Comparison of ENCODE assay signal across 11 mouse cellular contexts in the genomic region with DNA sequence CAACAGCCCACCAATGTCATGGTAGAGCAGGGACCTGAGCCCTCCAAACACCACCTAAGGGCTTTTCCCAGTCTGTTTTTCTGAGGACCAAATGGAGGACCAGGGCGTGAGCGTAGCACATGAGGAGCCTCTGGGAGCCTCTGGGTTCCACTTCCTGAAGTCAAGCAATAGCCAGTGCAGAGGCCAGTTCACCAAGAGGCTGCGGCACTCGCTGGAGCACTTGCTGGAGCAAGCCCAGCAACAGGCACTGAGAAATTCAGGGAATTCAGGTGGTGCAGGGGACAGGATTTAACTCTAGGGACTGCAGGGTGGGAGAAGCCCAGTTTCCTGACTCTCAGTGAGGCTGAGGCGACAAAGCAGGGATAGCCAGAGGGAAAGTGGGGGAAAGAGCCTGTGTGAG. TPM values are rescaled to one million over a fixed set of nuclear protein-coding genes. Genes with fewer than 3 reads are reported as not detected.
DNase-seq lines count a peak whose midpoint lies in the region; ATAC-seq and TF ChIP-seq lines count a peak whose summit lies in the region.
"Had no signal": no experiment of that assay in that cellular context is flagged by ENCODE, and none has a peak within 500 bp of the region (broad histone marks: within the 10 kb centered on the region; RNA-seq: fewer than 3 reads in every experiment).

No protein-coding gene starts in this region.

- no peaks in the 10 kb centered on the region; the same call in 1 of the 2 replicates for H3K27me3 ChIP-seq in forebrain, embryonic 12.5 days
- no peaks in the 10 kb centered on the region for H3K27me3 ChIP-seq in forebrain, embryonic 14.5 days (replicated peaks; ENCODE audit: control insufficient read depth, insufficient read depth, low read length)
- H3K27me3 ChIP-seq in heart, embryonic 14.5 days (ENCODE audit: control insufficient read depth, insufficient read depth, low read length): no peaks in the 10 kb centered on the region
- H3K27me3 ChIP-seq in limb, embryonic 12.5 days: no peaks in the 10 kb centered on the region
- no peaks in the 10 kb centered on the region for H3K27me3 ChIP-seq in forebrain, embryonic 13.5 days
- H3K27me3 ChIP-seq: midbrain, embryonic 12.5 days had no signal

- no peak overlapping the region for H3K4me3 ChIP-seq in forebrain, embryonic 12.5 days (replicated peaks)
- H3K4me3 ChIP-seq in forebrain, embryonic 14.5 days (ENCODE audit: low read depth, low read length): no peak overlapping the region
- H3K4me3 ChIP-seq in left cerebral cortex, adult 2 months: no peak overlapping the region
- no peak overlapping the region for H3K4me3 ChIP-seq in heart, embryonic 14.5 days (ENCODE audit: control insufficient read depth in 1 of 2, insufficient read depth in 1 of 2, low read depth in 1 of 2, low read length in 2 of 2)
- no peak overlapping the region for H3K4me3 ChIP-seq in limb, embryonic 12.5 days (replicated peaks)
- H3K4me3 ChIP-seq in forebrain, embryonic 13.5 days: no peak overlapping the region
- H3K4me3 ChIP-seq: midbrain, embryonic 12.5 days had no signal

- H3K36me3 ChIP-seq in forebrain, embryonic 12.5 days (replicated peaks): peaks cover 29% of the 10 kb centered on the region
- H3K36me3 ChIP-seq in forebrain, embryonic 14.5 days (ENCODE audit: control insufficient read depth, insufficient read depth, low read length): peaks cover 30% of the 10 kb centered on the region
- peaks cover 29% of the 10 kb centered on the region for H3K36me3 ChIP-seq in heart, embryonic 14.5 days (ENCODE audit: control insufficient read depth, insufficient read depth, low read length)
- H3K36me3 ChIP-seq in limb, embryonic 12.5 days: peaks cover 30% of the 10 kb centered on the region
- H3K36me3 ChIP-seq in forebrain, embryonic 13.5 days (ENCODE audit: poor library complexity, severe bottlenecking): peaks cover 34% of the 10 kb centered on the region

- H3K9ac ChIP-seq in forebrain, embryonic 12.5 days: no peak overlapping the region
- no peak overlapping the region for H3K9ac ChIP-seq in forebrain, embryonic 14.5 days (ENCODE audit: low read length)
- peak overlapping the region; percentile 65 for H3K9ac ChIP-seq in heart, embryonic 14.5 days (ENCODE audit: low read length)
- no peak overlapping the region for H3K9ac ChIP-seq in limb, embryonic 12.5 days (replicated peaks)
- H3K9ac ChIP-seq in forebrain, embryonic 13.5 days: no peak overlapping the region
- H3K9ac ChIP-seq: midbrain, embryonic 12.5 days had no signal

- no peaks in the 10 kb centered on the region for H3K4me1 ChIP-seq in forebrain, embryonic 12.5 days
- no peaks in the 10 kb centered on the region for H3K4me1 ChIP-seq in forebrain, embryonic 14.5 days (ENCODE audit: control insufficient read depth, insufficient read depth, low read length)
- H3K4me1 ChIP-seq in heart, embryonic 14.5 days (ENCODE audit: control insufficient read depth in 2 of 2, insufficient read depth in 2 of 2, low read length in 2 of 2): peaks cover 54 to 70% of the 10 kb centered on the region in 2 experiments
- peaks cover 27% of the 10 kb centered on the region for H3K4me1 ChIP-seq in limb, embryonic 12.5 days (replicated peaks)
- H3K4me1 ChIP-seq in forebrain, embryonic 13.5 days: 0 out of 2 replicates have a peak, but pooled peaks cover 6% of the 10 kb centered on the region
- H3K4me1 ChIP-seq: midbrain, embryonic 12.5 days had no signal

- H3K4me2 ChIP-seq in forebrain, embryonic 12.5 days: no peak overlapping the region
- no peak overlapping the region for H3K4me2 ChIP-seq in forebrain, embryonic 14.5 days (ENCODE audit: low read length)
- peak overlapping the region; percentile 45 for H3K4me2 ChIP-seq in heart, embryonic 14.5 days (ENCODE audit: low read length)
- H3K4me2 ChIP-seq in limb, embryonic 12.5 days: no peak overlapping the region
- H3K4me2 ChIP-seq in forebrain, embryonic 13.5 days: no peak overlapping the region
- H3K4me2 ChIP-seq: midbrain, embryonic 12.5 days had no signal

- 0 out of 2 replicates have a peak overlapping the region, but pooled peaks have one; percentile 9 for H3K27ac ChIP-seq in forebrain, embryonic 12.5 days
- no peak overlapping the region for H3K27ac ChIP-seq in forebrain, embryonic 14.5 days (ENCODE audit: low read depth, low read length)
- peak overlapping the region; percentile 68 for H3K27ac ChIP-seq in left cerebral cortex, adult 2 months
- H3K27ac ChIP-seq in heart, embryonic 14.5 days (replicated peaks in 1 of 2; ENCODE audit: control insufficient read depth in 1 of 2, insufficient read depth in 1 of 2, low read depth in 2 of 2, low read length in 2 of 2): peak overlapping the region; percentile 96 to 99
- H3K27ac ChIP-seq in limb, embryonic 12.5 days: peak overlapping the region; percentile 72
- no peak overlapping the region for H3K27ac ChIP-seq in forebrain, embryonic 13.5 days
- H3K27ac ChIP-seq: midbrain, embryonic 12.5 days had no signal

- whole genome bisulfite sequencing in forebrain, embryonic 12.5 days: 67% methylated on average over 5 of the region's 5 CpGs
- 75% methylated on average over 5 of the region's 5 CpGs for WGBS in forebrain, embryonic 14.5 days
- 25% methylated on average over 5 of the region's 5 CpGs for WGBS in heart, embryonic 14.5 days
- WGBS in limb, embryonic 12.5 days: 61% methylated on average over 5 of the region's 5 CpGs
- 78% methylated on average over 5 of the region's 5 CpGs for WGBS in forebrain, embryonic 13.5 days

- intact Hi-C loops in left cerebral cortex, adult 2 months (cut with DNase I): no loop called here

- ATAC-seq in forebrain, embryonic 12.5 days (ENCODE audit: low FRiP score): no peak
- ATAC-seq in forebrain, embryonic 14.5 days: no peak
- no peak for ATAC-seq in heart, embryonic 14.5 days (ENCODE audit: insufficient number of reproducible peaks, insufficient read depth, low FRiP score, low read depth)
- ATAC-seq in limb, embryonic 12.5 days (ENCODE audit: insufficient number of reproducible peaks, insufficient read depth, low FRiP score, low TSS enrichment, low read depth): no peak
- ATAC-seq in forebrain, embryonic 13.5 days: no peak
- ATAC-seq: forebrain, embryonic 16.5 days had no signal

- H3K9me3 ChIP-seq in forebrain, embryonic 12.5 days: no peaks in the 10 kb centered on the region
- H3K9me3 ChIP-seq in forebrain, embryonic 14.5 days (replicated peaks; ENCODE audit: control insufficient read depth, low read length): no peaks in the 10 kb centered on the region
- no peaks in the 10 kb centered on the region for H3K9me3 ChIP-seq in heart, embryonic 14.5 days (ENCODE audit: control insufficient read depth, low read length)
- no peaks in the 10 kb centered on the region for H3K9me3 ChIP-seq in limb, embryonic 12.5 days
- H3K9me3 ChIP-seq in forebrain, embryonic 13.5 days (replicated peaks): no peaks in the 10 kb centered on the region
- H3K9me3 ChIP-seq: midbrain, embryonic 12.5 days had no signal

- TF ChIP-seq CTCF in left cerebral cortex, adult 2 months (IDR thresholded peaks at IDR 0.05): no peak

- DNase-seq in forebrain, embryonic 14.5 days (ENCODE audit: low spot score): no peak
- no peak for DNase-seq in left cerebral cortex, adult 2 months (ENCODE audit: extremely low spot score in 1 of 2, low spot score in 2 of 2)
- no peak for DNase-seq in left cerebral cortex, adult 9 months (ENCODE audit: low spot score in 2 of 2)
- no peak for DNase-seq in gastrocnemius, postnatal 4 days (ENCODE audit: low spot score in 2 of 2)
- DNase-seq: cerebellum, adult 9-11 months had no signal

RNA-seq across cellular contexts. Expression of a gene that starts 10.5 kb away (rescaled TPM):
- polyA plus RNA-seq in forebrain, embryonic 12.5 days (2016; fragmentation: Nextera tagmentation; extraction: Ambion mirVana): 8.4 and 9.5 TPM in 2 replicates
- polyA plus RNA-seq in forebrain, embryonic 14.5 days (2014; fragmentation: Nextera tagmentation; extraction: Ambion mirVana): 5.7 and 6.3 TPM in 2 replicates
- total RNA-seq in left cerebral cortex, adult 2 months (2021): 10 to 100 TPM; 22.8 to 23.2 TPM
- 18.9 and 20.2 TPM in 2 replicates for polyA plus RNA-seq in heart, embryonic 14.5 days (2014; fragmentation: Nextera tagmentation; extraction: Ambion mirVana)
- 12.2 and 13.0 TPM in 2 replicates for polyA plus RNA-seq in limb, embryonic 12.5 days (2016; fragmentation: Nextera tagmentation; extraction: Ambion mirVana)
- 5.4 and 6.5 TPM in 2 replicates for polyA plus RNA-seq in forebrain, embryonic 13.5 days (2015; fragmentation: Nextera tagmentation; extraction: Ambion mirVana)
- 10 to 100 TPM; 26.5 to 29.4 TPM for total RNA-seq in gastrocnemius, postnatal 4 days (2021)

RNA-seq across cellular contexts. Expression of a gene that starts 23.2 kb away (rescaled TPM):
- 209 and 216 TPM in 2 replicates for polyA plus RNA-seq in forebrain, embryonic 12.5 days (2016; fragmentation: Nextera tagmentation; extraction: Ambion mirVana)
- 191 and 209 TPM in 2 replicates for polyA plus RNA-seq in forebrain, embryonic 14.5 days (2014; fragmentation: Nextera tagmentation; extraction: Ambion mirVana)
- 10 to 100 TPM; 62.5 to 66.6 TPM for total RNA-seq in left cerebral cortex, adult 2 months (2021)
- 144 and 153 TPM in 2 replicates for polyA plus RNA-seq in heart, embryonic 14.5 days (2014; fragmentation: Nextera tagmentation; extraction: Ambion mirVana)
- polyA plus RNA-seq in limb, embryonic 12.5 days (2016; fragmentation: Nextera tagmentation; extraction: Ambion mirVana): 232 and 241 TPM in 2 replicates
- 207 and 215 TPM in 2 replicates for polyA plus RNA-seq in forebrain, embryonic 13.5 days (2015; fragmentation: Nextera tagmentation; extraction: Ambion mirVana)
- 100 to 1,000 TPM; 106 to 111 TPM for total RNA-seq in gastrocnemius, postnatal 4 days (2021)

RNA-seq across cellular contexts. Expression of a gene that starts 35.5 kb away (rescaled TPM):
- 59.5 and 60.0 TPM in 2 replicates for polyA plus RNA-seq in forebrain, embryonic 12.5 days (2016; fragmentation: Nextera tagmentation; extraction: Ambion mirVana)
- polyA plus RNA-seq in forebrain, embryonic 14.5 days (2014; fragmentation: Nextera tagmentation; extraction: Ambion mirVana): 51.3 and 53.3 TPM in 2 replicates
- 10 to 100 TPM; 19.7 to 19.8 TPM for total RNA-seq in left cerebral cortex, adult 2 months (2021)
- 20.2 and 23.0 TPM in 2 replicates for polyA plus RNA-seq in heart, embryonic 14.5 days (2014; fragmentation: Nextera tagmentation; extraction: Ambion mirVana)
- polyA plus RNA-seq in limb, embryonic 12.5 days (2016; fragmentation: Nextera tagmentation; extraction: Ambion mirVana): 63.7 and 67.1 TPM in 2 replicates
- polyA plus RNA-seq in forebrain, embryonic 13.5 days (2015; fragmentation: Nextera tagmentation; extraction: Ambion mirVana): 53.0 and 53.9 TPM in 2 replicates
- 10 to 100 TPM; 11.6 to 13.5 TPM for total RNA-seq in gastrocnemius, postnatal 4 days (2021)

RNA-seq across cellular contexts. Expression of a gene that starts 42.6 kb away (rescaled TPM):
- 368 and 375 TPM in 2 replicates for polyA plus RNA-seq in forebrain, embryonic 12.5 days (2016; fragmentation: Nextera tagmentation; extraction: Ambion mirVana)
- 319 and 356 TPM in 2 replicates for polyA plus RNA-seq in forebrain, embryonic 14.5 days (2014; fragmentation: Nextera tagmentation; extraction: Ambion mirVana)
- 100 to 1,000 TPM; 100 to 103 TPM for total RNA-seq in left cerebral cortex, adult 2 months (2021)
- polyA plus RNA-seq in heart, embryonic 14.5 days (2014; fragmentation: Nextera tagmentation; extraction: Ambion mirVana): 271 and 299 TPM in 2 replicates
- 353 and 382 TPM in 2 replicates for polyA plus RNA-seq in limb, embryonic 12.5 days (2016; fragmentation: Nextera tagmentation; extraction: Ambion mirVana)
- 300 and 353 TPM in 2 replicates for polyA plus RNA-seq in forebrain, embryonic 13.5 days (2015; fragmentation: Nextera tagmentation; extraction: Ambion mirVana)
- 10 to 100 TPM; 72.2 to 92.4 TPM for total RNA-seq in gastrocnemius, postnatal 4 days (2021)

RNA-seq across cellular contexts. Expression of a gene that starts 42.8 kb away (rescaled TPM):
- polyA plus RNA-seq in forebrain, embryonic 12.5 days (2016; fragmentation: Nextera tagmentation; extraction: Ambion mirVana): 9.2 and 12.2 TPM in 2 replicates
- polyA plus RNA-seq in forebrain, embryonic 14.5 days (2014; fragmentation: Nextera tagmentation; extraction: Ambion mirVana): 14.8 and 17.1 TPM in 2 replicates
- 10 to 100 TPM; 12.0 to 12.9 TPM for total RNA-seq in left cerebral cortex, adult 2 months (2021)
- polyA plus RNA-seq in heart, embryonic 14.5 days (2014; fragmentation: Nextera tagmentation; extraction: Ambion mirVana): 5.6 and 8.4 TPM in 2 replicates
- polyA plus RNA-seq in limb, embryonic 12.5 days (2016; fragmentation: Nextera tagmentation; extraction: Ambion mirVana): 4.1 and 8.4 TPM in 2 replicates
- polyA plus RNA-seq in forebrain, embryonic 13.5 days (2015; fragmentation: Nextera tagmentation; extraction: Ambion mirVana): 12.1 and 13.7 TPM in 2 replicates
- total RNA-seq in gastrocnemius, postnatal 4 days (2021): 1 to 10 TPM in 1 of 2 experiments, under 1 TPM in 1; 0.96 to 1.6 TPM

Comparison
In these comparisons a context has a peak if more than half of its experiments do, and no peak if none do; other contexts are left out.
1. H3K27ac ChIP-seq: peak in forebrain, embryonic 12.5 days (single experiment), left cerebral cortex, adult 2 months (single experiment), heart, embryonic 14.5 days (2 of 2) and limb, embryonic 12.5 days (single experiment); none in forebrain, embryonic 14.5 days (single experiment) and forebrain, embryonic 13.5 days (single experiment).